Mouse (Mus musculus) heart, embryonic 10.5 days (tissue): Measurements from ENCODE around the gene Sult4a1. TPM values are rescaled to one million over a fixed set of nuclear protein-coding genes. Genes with fewer than 3 reads are reported as not detected.
"Not testable (repeated sequence)": the region's sequence is repeated elsewhere in the genome, so short reads cannot be mapped to it uniquely, and the experiment has no call there.

Experiments
- DNase-seq: peaks from one replicate; pipeline ENCODE4 v3.0.0-alpha.2; 2017; ENCODE audit warnings: low spot score
- H3K27ac ChIP-seq: fragments of 300-500 bp; sonication (generic); 2 replicates; pipeline ENCODE4 v1.5.1; 2016; ENCODE audit warnings: mild to moderate bottlenecking
- H3K27me3 ChIP-seq: fragments of 300-500 bp; sonication (generic); 2 replicates; pipeline ENCODE4 v1.6.1; 2016; ENCODE audit warnings: mild to moderate bottlenecking; ENCODE audit not compliant: poor library complexity, insufficient read depth, severe bottlenecking
- H3K36me3 ChIP-seq: fragments of 300-500 bp; sonication (generic); 2 replicates; pipeline ENCODE4 v1.6.1; 2016; ENCODE audit warnings: mild to moderate bottlenecking, moderate library complexity
- H3K4me1 ChIP-seq: fragments of 300-500 bp; sonication (generic); 2 replicates; pipeline ENCODE4 v1.6.1; 2016; ENCODE audit warnings: mild to moderate bottlenecking
- H3K4me3 ChIP-seq: fragments of 300-500 bp; sonication (generic); 2 replicates; pipeline ENCODE4 v1.5.1; 2016; ENCODE audit warnings: mild to moderate bottlenecking, moderate library complexity
- H3K9me3 ChIP-seq: fragments of 300-500 bp; sonication (generic); 2 replicates; pipeline ENCODE4 v1.6.1; 2016; ENCODE audit warnings: mild to moderate bottlenecking, moderate library complexity
- WGBS: fragments of 180-500 bp; shearing (Covaris S2); methylation state at CpG from one replicate; pipeline ENCODE4 v1.1.7; 2016; 5-methylcytosine and 5-hydroxymethylcytosine counted together
- polyA plus RNA-seq: library from polyadenylated mRNA; unstranded; fragments of >200 nt; fragmentation: Nextera tagmentation; extraction: Ambion mirVana; gene quantifications from 2 replicates; pipeline ENCODE4 v1.2.1, GENCODE M21; 2016

The Sult4a1 gene
- polyA plus RNA-seq, 1 experiment from 2014 or later = 1.8 TPM

- Histone ChIP-seq H3K9me3 (no peaks in the 10 kb centered on the region), H3K4me3 (no peak within 1 kb of the TSS), H3K36me3 (no peaks in the 10 kb centered on the region), H3K4me1 (no peaks in the 10 kb centered on the region), H3K27ac (no peak within 1 kb of the TSS), H3K27me3 (peaks cover 26% of the 10 kb centered on the region; the same call in 1 of the 2 replicates)
- DNase-seq = no peak
- 62% methylated on average over 8 of the region's 8 CpGs for WGBS
Measured at GRCm38 (mm10) chr15:84123075-84123474, 17.5 kb upstream of the Sult4a1 start, which contains the start of gene Pnpla5. Pnpla5 (minus strand) TSS chr15:84123175.

DNA sequence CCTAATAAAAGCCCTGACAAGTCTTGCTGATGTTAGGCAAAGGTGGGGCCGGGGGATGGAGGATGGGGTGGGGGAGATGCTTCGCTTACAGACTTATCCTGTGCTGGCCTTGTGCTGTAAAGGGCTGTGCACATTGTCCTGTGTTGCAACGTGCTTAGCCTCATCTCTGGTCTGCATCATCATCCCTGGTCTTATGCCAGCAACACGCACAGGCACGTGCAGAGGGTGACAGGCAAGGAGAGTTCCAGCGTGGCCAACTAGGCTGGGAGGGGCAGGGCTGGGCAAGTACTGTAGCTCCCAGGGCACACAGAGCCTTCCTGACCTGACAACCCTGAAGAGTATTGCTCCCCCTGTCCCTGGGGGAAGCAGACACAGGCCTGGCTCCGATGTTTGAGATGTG, 15.5 kb upstream of the Sult4a1 start:
- Histone ChIP-seq H3K27ac (no peak overlapping the region), H3K9me3 (no peaks in the 10 kb centered on the region)
- WGBS = 73% methylated on average over 7 of the region's 7 CpGs

DNA sequence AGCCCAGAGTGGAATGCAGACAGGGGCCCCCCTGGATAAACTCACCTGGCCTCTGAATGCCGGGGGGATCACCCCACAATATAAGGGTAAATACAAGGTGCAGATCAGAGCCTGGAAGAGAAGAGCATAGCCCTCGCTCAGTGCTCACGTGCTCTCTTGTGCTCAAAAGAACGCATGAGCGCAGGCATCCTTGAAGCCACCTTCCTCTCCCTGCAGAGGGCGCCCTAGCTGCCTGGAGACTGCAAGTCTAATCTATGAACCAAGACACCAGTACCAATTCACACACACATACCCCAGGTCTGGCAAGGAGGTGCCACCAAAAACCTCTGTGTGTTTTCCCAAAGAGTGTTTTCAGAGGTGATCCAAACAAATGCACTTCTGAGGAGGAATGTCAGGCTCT, 15.1 kb upstream of the Sult4a1 start:
- Histone ChIP-seq H3K27ac (no peak overlapping the region), H3K36me3 (no peaks in the 10 kb centered on the region), H3K4me1 (no peaks in the 10 kb centered on the region), H3K27me3 (peaks cover 19% of the 10 kb centered on the region; the same call in 1 of the 2 replicates), H3K9me3 (no peaks in the 10 kb centered on the region), H3K4me3 (no peak overlapping the region)
- no peak for DNase-seq
- WGBS = 27% methylated on average over 6 of the region's 6 CpGs

More for the DNA sequence above, 15.5 kb upstream of the Sult4a1 start:
- Histone ChIP-seq H3K27me3 (peaks cover 19% of the 10 kb centered on the region; the same call in 1 of the 2 replicates), H3K4me1 (no peaks in the 10 kb centered on the region), H3K36me3 (no peaks in the 10 kb centered on the region), H3K4me3 (no peak overlapping the region)
- no peak for DNase-seq

GRCm38 (mm10) chr15:84116466-84116865, 10.9 kb upstream of the Sult4a1 start:
- Histone ChIP-seq H3K27ac (no peak overlapping the region), H3K9me3 (no peaks in the 10 kb centered on the region), H3K27me3 (peaks cover 9% of the 10 kb centered on the region; the same call in 1 of the 2 replicates), H3K4me3 (no peak overlapping the region), H3K4me1 (no peaks in the 10 kb centered on the region), H3K36me3 (no peaks in the 10 kb centered on the region)
- WGBS = 80% methylated on average over 1 of the region's 1 CpGs
- DNase-seq = no peak

DNA sequence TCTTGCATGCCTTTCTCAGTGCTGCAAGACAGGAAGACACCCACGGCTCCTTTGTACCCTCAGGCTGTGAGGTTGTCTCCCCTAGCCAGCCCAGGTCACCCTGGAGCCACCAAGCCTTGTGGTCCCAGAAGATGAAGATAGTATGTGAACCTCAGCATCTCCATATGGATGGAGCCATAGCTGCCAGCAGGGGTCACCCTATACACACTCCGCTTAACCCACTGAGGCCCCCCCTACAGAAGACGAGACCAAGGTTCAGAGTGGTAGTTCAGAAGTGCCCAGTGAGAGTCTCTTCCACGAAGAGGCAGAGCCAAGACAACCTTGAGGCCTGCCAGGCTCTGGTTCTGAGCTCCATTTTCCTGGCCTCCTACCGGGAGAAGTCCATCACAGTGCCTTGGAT, 10.2 kb upstream of the Sult4a1 start:
- Histone ChIP-seq H3K36me3 (no peaks in the 10 kb centered on the region), H3K27me3 (peaks cover 5% of the 10 kb centered on the region; the same call in 1 of the 2 replicates), H3K4me3 (no peak overlapping the region), H3K4me1 (no peaks in the 10 kb centered on the region), H3K9me3 (no peaks in the 10 kb centered on the region), H3K27ac (no peak overlapping the region)
- DNase-seq = no peak
- 52% methylated on average over 5 of the region's 5 CpGs for WGBS

DNA sequence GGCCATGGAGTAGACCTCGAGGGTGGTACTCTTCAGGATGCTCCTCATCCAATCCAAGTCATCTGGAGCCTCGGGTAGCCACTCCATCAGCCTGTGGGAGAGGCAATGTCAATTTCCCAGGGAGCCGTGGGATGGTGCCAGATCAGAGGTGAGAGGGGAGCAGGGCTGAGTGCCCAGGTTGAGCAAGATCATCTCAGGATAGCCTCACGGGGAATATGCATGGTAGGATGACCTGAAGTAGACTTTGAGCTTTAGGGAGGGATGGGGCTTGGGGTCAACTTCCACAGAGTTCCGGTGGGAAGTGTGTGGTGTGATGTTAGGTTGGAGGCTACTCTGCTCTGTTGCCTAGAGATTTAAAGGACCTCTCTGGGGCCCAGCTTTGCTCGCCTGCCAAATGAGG, 8.3 kb upstream of the Sult4a1 start:
- Histone ChIP-seq H3K9me3 (no peaks in the 10 kb centered on the region), H3K27ac (no peak overlapping the region), H3K4me3 (no peak overlapping the region), H3K4me1 (no peaks in the 10 kb centered on the region), H3K27me3 (0 out of 2 replicates have a peak, but pooled peaks cover 3% of the 10 kb centered on the region), H3K36me3 (no peaks in the 10 kb centered on the region)
- 68% methylated on average over 6 of the region's 6 CpGs for WGBS
- no peak for DNase-seq

GRCm38 (mm10) chr15:84108899-84109298, 3.3 kb upstream of the Sult4a1 start:
- H3K4me1 ChIP-seq = peaks cover 8% of the 10 kb centered on the region
- 7% methylated on average over 13 of the region's 13 CpGs for WGBS
- no peak overlapping the region for H3K4me3 ChIP-seq
- DNase-seq = no peak
- H3K27me3 ChIP-seq = peaks cover 47% of the 10 kb centered on the region
- no peaks in the 10 kb centered on the region for H3K9me3 ChIP-seq
- H3K36me3 ChIP-seq = no peaks in the 10 kb centered on the region
- no peak overlapping the region for H3K27ac ChIP-seq

DNA sequence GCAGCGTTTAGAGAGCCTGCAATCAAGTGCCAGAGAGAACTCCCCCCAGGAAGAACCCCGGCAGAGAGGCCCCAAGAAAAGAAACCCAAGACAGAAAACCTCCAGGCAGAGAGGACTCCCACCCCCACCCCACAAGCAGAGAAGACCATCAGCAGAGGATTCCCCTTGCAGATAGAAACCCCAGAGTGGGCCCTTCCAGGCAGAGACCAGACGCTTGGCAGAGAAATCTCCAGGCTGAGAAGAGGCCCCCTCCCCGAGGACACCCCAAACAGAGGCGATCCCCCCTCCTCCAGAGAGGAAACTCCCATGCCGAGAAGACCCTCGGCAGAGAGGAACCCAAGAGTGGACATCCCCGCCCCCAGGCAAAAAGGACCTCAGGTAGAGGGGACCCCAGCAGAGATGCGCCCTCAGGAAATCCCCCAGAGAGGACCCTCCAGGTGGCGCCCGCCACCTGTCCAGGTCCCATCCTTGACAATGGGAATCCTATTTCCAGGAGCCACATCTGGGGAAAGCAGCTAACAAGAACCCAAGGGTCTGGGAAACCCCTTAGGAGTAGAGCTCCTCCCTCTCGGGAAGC, 458 bp upstream of the Sult4a1 start:
- H3K36me3 ChIP-seq = no peaks in the 10 kb centered on the region
- peaks cover 8% of the 10 kb centered on the region for H3K4me1 ChIP-seq
- H3K9me3 ChIP-seq = no peaks in the 10 kb centered on the region
- no peak overlapping the region for H3K27ac ChIP-seq
- WGBS = 6% methylated on average over 12 of the region's 12 CpGs
- no peak for DNase-seq
- peak overlapping the region; percentile 64 for H3K4me3 ChIP-seq
- H3K27me3 ChIP-seq = peaks cover 60% of the 10 kb centered on the region

DNA sequence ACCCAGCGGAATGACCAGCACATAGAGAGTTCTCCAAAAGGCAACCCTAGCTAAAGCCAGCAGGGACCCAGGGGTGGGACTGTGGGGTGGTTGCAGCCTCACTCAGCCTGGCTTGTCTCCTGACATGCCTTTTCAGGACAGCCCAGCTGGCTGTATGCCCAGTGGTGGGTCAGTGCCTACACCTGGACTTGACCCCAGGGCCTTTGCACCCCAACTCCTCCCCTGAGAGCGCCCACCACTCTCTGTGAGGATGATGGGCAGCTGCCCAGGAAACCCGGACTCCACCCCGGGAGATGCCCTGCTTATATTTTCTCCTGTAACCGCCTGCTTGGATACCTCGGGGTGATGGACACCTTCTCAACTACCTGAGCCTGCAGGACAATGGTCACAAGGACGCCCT, 928 bp downstream of the Sult4a1 start:
- Histone ChIP-seq H3K27ac (no peak overlapping the region), H3K4me1 (peaks cover 8% of the 10 kb centered on the region), H3K27me3 (peaks cover 58% of the 10 kb centered on the region), H3K4me3 (peak overlapping the region; percentile 64; the same call in 1 of the 2 replicates), H3K9me3 (no peaks in the 10 kb centered on the region), H3K36me3 (no peaks in the 10 kb centered on the region)
- no peak for DNase-seq
- 75% methylated on average over 7 of the region's 7 CpGs for WGBS

GRCm38 (mm10) chr15:84097536-84097935, 8.0 kb downstream of the Sult4a1 start:
- not testable (repeated sequence) for DNase-seq, H3K27ac ChIP-seq, H3K36me3 ChIP-seq, H3K9me3 ChIP-seq, H3K4me1 ChIP-seq, H3K27me3 ChIP-seq, H3K4me3 ChIP-seq
- 76% methylated on average over 15 of the region's 15 CpGs for WGBS

DNA sequence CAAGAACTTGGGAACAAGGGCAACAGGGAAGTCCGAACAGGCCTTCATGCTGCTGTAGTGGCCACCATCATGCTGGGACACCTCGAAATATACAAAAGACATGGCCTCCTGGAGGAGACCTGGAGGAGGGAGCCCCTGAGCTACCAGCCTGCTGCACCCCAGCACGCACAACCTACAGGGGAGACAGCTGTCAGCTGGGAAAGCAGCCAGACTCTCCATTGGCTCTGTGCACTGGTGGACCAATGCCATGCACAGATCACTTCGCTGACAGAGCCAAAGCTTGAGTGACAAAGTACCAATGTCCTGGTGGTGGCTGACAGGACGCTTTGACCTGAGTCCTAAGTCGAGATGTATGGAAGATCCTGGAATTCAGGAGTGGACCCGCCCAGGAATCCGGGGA, 9.5 kb downstream of the Sult4a1 start:
- Histone ChIP-seq H3K27me3 (0 out of 2 replicates have a peak, but pooled peaks cover 7% of the 10 kb centered on the region), H3K4me1 (no peaks in the 10 kb centered on the region), H3K36me3 (no peaks in the 10 kb centered on the region), H3K9me3 (no peaks in the 10 kb centered on the region), H3K27ac (no peak overlapping the region), H3K4me3 (no peak overlapping the region)
- no peak for DNase-seq
- WGBS = 74% methylated on average over 8 of the region's 8 CpGs

GRCm38 (mm10) chr15:84094921-84095320, 10.6 kb downstream of the Sult4a1 start:
- peaks cover 12% of the 10 kb centered on the region; the same call in 1 of the 2 replicates for H3K27me3 ChIP-seq
- no peak overlapping the region for H3K27ac ChIP-seq
- no peak overlapping the region for H3K4me3 ChIP-seq
- H3K4me1 ChIP-seq = no peaks in the 10 kb centered on the region
- no peaks in the 10 kb centered on the region for H3K9me3 ChIP-seq
- no peaks in the 10 kb centered on the region for H3K36me3 ChIP-seq
- DNase-seq = no peak
- 60% methylated on average over 7 of the region's 7 CpGs for WGBS

DNA sequence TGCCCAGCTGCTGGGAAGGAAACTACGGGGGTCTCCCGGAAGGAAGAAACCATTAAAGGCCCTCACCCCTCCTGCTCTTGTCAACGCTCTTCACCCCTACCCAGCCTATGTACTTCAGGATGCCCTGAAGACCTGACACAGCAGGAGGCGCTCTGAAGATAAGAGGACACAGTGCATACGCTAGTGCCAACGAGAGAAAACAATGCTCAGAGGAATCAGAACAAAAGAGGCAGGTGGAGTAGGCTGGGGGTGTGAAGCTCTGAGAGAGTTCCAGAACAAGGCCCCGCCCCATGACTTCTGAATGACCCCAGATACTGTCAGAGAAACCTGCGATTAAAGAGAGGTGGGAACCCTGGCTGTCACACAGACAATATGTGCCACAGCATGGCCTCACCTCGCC, 18.8 kb downstream of the Sult4a1 start:
- Histone ChIP-seq H3K9me3 (no peaks in the 10 kb centered on the region), H3K27ac (no peak overlapping the region), H3K4me3 (no peak overlapping the region), H3K27me3 (peaks cover 31% of the 10 kb centered on the region), H3K4me1 (no peaks in the 10 kb centered on the region), H3K36me3 (no peaks in the 10 kb centered on the region)
- no peak for DNase-seq
- 40% methylated on average over 9 of the region's 9 CpGs for WGBS

- peaks cover 31% of the 10 kb centered on the region for H3K27me3 ChIP-seq
- DNase-seq = no peak
- no peaks in the 10 kb centered on the region for H3K36me3 ChIP-seq
- WGBS = 29% methylated on average over 12 of the region's 12 CpGs
- H3K4me1 ChIP-seq = no peaks in the 10 kb centered on the region
- no peak overlapping the region for H3K4me3 ChIP-seq
- no peak overlapping the region for H3K27ac ChIP-seq
- no peaks in the 10 kb centered on the region for H3K9me3 ChIP-seq
Measured at GRCm38 (mm10) chr15:84086364-84086763, 19.2 kb downstream of the Sult4a1 start.
